Mouse (Mus musculus): ENCODE measurements at regions not wholly inside any gene's neighbourhood (a gene's known extent, or its start where the extent isn't known, plus 50 kb on each side); places are given as distances from the start of the nearest gene placed in this dataset.

- no peak overlapping the region for H3K4me3 ChIP-seq (replicated peaks)
- H3K4me1 ChIP-seq (ENCODE audit: control insufficient read depth) = no peaks in the 10 kb centered on the region
- H3K27me3 ChIP-seq (ENCODE audit: control insufficient read depth) = no peaks in the 10 kb centered on the region
Measured at GRCm38 (mm10) chr8:126763600-126763999, 169.8 kb upstream of the Irf2bp2 start.

GRCm38 (mm10) chr8:126759711-126760110, 165.9 kb upstream of the Irf2bp2 start:
- H3K27me3 ChIP-seq (ENCODE audit: control insufficient read depth) = no peaks in the 10 kb centered on the region
- H3K4me1 ChIP-seq (ENCODE audit: control insufficient read depth) = no peaks in the 10 kb centered on the region
- TF ChIP-seq GATA1 (IDR thresholded peaks at IDR 0.05; ENCODE audit: low read length) (no peak), TAL1 (IDR thresholded peaks at IDR 0.05; ENCODE audit: low read length) (no peak)
- no peaks in the 10 kb centered on the region for H3K9me3 ChIP-seq (ENCODE audit: control insufficient read depth, low read length)
- no peak overlapping the region for H3K4me3 ChIP-seq (replicated peaks)
- no peaks in the 10 kb centered on the region for H3K36me3 ChIP-seq (ENCODE audit: control insufficient read depth)

More at GRCm38 (mm10) chr8:126763600-126763999, 169.8 kb upstream of the Irf2bp2 start:
- no peak for TF ChIP-seq GATA1 (IDR thresholded peaks at IDR 0.05; ENCODE audit: low read length)
- no peak for TF ChIP-seq TAL1 (IDR thresholded peaks at IDR 0.05; ENCODE audit: low read length)
- no peaks in the 10 kb centered on the region for H3K9me3 ChIP-seq (ENCODE audit: control insufficient read depth, low read length)
- no peaks in the 10 kb centered on the region for H3K36me3 ChIP-seq (ENCODE audit: control insufficient read depth)

DNA sequence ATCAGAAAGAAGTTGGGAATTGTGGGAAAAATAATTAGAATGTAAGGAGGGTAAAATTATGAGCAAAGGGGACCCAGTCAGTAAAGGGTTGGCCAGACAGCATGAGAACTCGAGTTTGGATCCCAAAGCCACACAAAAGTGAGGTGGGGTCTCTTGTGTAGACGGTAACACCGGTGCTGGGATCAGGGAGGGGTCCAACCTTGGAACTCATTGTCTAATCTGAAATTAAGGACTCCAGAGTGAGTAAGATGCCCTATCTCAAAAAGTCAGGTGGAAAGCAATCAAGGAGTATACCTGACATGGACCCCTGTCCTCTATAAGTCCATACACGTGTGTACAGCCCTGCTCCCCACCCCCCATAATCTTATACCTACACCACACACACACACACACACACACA, 165.2 kb upstream of the Irf2bp2 start:
- no peaks in the 10 kb centered on the region for H3K9me3 ChIP-seq (ENCODE audit: control insufficient read depth, low read length)
- H3K36me3 ChIP-seq (ENCODE audit: control insufficient read depth) = no peaks in the 10 kb centered on the region
- TF ChIP-seq TAL1 (IDR thresholded peaks at IDR 0.05; ENCODE audit: low read length) (no peak), GATA1 (IDR thresholded peaks at IDR 0.05; ENCODE audit: low read length) (no peak)
- H3K4me3 ChIP-seq (replicated peaks) = no peak overlapping the region
- no peaks in the 10 kb centered on the region for H3K27me3 ChIP-seq (ENCODE audit: control insufficient read depth)
- H3K4me1 ChIP-seq (ENCODE audit: control insufficient read depth) = no peaks in the 10 kb centered on the region

GRCm38 (mm10) chr8:126757951-126758757, 164.4 kb upstream of the Irf2bp2 start:
- TF ChIP-seq GATA1 (IDR thresholded peaks at IDR 0.05; ENCODE audit: low read length) (no peak), TAL1 (IDR thresholded peaks at IDR 0.05; ENCODE audit: low read length) (no peak)
- H3K27me3 ChIP-seq (ENCODE audit: control insufficient read depth) = no peaks in the 10 kb centered on the region
- H3K4me1 ChIP-seq (ENCODE audit: control insufficient read depth) = no peaks in the 10 kb centered on the region
- H3K9me3 ChIP-seq (ENCODE audit: control insufficient read depth, low read length) = no peaks in the 10 kb centered on the region
- no peak overlapping the region for H3K4me3 ChIP-seq (replicated peaks)
- H3K36me3 ChIP-seq (ENCODE audit: control insufficient read depth) = no peaks in the 10 kb centered on the region

GRCm38 (mm10) chr8:126756300-126757097, 162.7 kb upstream of the Irf2bp2 start:
- TF ChIP-seq GATA1 (IDR thresholded peaks at IDR 0.05; ENCODE audit: low read length) (no peak), TAL1 (IDR thresholded peaks at IDR 0.05; ENCODE audit: low read length) (no peak)
- Histone ChIP-seq H3K9me3 (ENCODE audit: control insufficient read depth, low read length) (no peaks in the 10 kb centered on the region), H3K36me3 (ENCODE audit: control insufficient read depth) (no peaks in the 10 kb centered on the region), H3K27me3 (ENCODE audit: control insufficient read depth) (no peaks in the 10 kb centered on the region), H3K4me3 (replicated peaks) (no peak overlapping the region), H3K4me1 (ENCODE audit: control insufficient read depth) (no peaks in the 10 kb centered on the region)

DNA sequence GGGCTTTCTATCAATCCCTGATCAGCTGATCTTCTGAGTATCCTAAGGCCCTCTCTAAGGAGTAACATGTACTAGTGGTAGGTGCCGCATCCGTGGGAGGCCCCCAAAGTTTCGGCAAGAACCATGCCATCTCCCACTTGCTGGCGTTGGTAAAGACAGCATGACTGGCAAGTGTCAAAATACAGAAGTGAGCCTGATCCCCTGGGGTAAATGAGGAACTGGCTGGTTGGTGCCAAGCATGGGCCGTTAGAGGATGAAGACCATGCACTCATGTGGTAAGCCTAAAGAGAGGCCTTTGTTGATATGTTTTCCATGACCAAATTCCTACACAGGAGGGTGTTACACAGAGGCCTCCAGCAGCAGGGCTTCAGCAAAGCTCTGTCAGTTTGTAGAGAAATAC, 161.9 kb upstream of the Irf2bp2 start:
- Histone ChIP-seq H3K4me1 (ENCODE audit: control insufficient read depth) (no peaks in the 10 kb centered on the region), H3K4me3 (replicated peaks) (no peak overlapping the region), H3K36me3 (ENCODE audit: control insufficient read depth) (no peaks in the 10 kb centered on the region), H3K9me3 (ENCODE audit: control insufficient read depth, low read length) (no peaks in the 10 kb centered on the region), H3K27me3 (ENCODE audit: control insufficient read depth) (no peaks in the 10 kb centered on the region)
- TF ChIP-seq GATA1 (IDR thresholded peaks at IDR 0.05; ENCODE audit: low read length) = no peak
- no peak for TF ChIP-seq TAL1 (IDR thresholded peaks at IDR 0.05; ENCODE audit: low read length)

- Histone ChIP-seq H3K36me3 (ENCODE audit: control insufficient read depth) (no peaks in the 10 kb centered on the region), H3K27me3 (ENCODE audit: control insufficient read depth) (no peaks in the 10 kb centered on the region), H3K9me3 (ENCODE audit: control insufficient read depth, low read length) (no peaks in the 10 kb centered on the region), H3K4me1 (ENCODE audit: control insufficient read depth) (no peaks in the 10 kb centered on the region), H3K4me3 (replicated peaks) (no peak overlapping the region)
- TF ChIP-seq TAL1 (IDR thresholded peaks at IDR 0.05; ENCODE audit: low read length) (no peak), GATA1 (IDR thresholded peaks at IDR 0.05; ENCODE audit: low read length) (no peak)
Measured at GRCm38 (mm10) chr8:126754361-126754809, 160.6 kb upstream of the Irf2bp2 start.

DNA sequence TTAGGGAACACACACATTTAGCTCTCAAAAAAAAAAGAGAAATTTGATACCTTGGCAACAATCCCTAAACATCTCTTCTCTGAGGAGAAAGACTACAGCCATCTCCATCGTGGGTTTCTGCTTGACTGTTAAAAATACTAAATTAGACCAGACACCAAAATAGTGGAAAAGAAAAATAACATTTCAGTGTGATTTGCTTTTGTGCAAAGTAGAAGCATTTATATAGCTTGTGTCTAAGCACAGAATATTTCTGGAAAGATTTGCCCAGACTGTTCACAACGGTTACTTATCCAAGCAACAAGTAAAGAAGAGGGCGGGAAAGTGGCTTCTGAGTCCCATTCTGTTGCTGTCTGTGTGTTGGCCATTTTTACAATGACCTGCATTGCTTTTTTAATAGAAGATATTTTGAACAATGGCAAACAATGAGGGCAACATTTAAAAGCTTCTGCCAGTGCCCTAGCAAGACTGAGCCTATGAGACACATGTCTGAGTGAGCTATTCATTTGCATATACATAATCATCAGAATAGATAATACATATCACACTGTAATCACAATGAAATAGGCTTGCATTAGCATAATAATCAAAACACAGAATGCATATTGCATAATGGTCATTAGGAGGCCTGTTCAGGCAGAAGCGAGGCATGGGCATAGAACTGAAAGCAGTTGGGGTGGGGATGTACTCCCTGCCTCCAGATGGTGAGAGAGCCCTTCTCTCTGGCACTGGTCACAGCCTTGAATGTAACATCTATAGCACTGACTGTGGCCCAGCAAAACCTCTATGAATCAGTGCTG, 159.5 kb upstream of the Irf2bp2 start:
- Histone ChIP-seq H3K4me1 (ENCODE audit: control insufficient read depth) (no peaks in the 10 kb centered on the region), H3K4me3 (replicated peaks) (no peak overlapping the region), H3K27me3 (ENCODE audit: control insufficient read depth) (no peaks in the 10 kb centered on the region), H3K9me3 (ENCODE audit: control insufficient read depth, low read length) (no peaks in the 10 kb centered on the region), H3K36me3 (ENCODE audit: control insufficient read depth) (no peaks in the 10 kb centered on the region)
- no peak for TF ChIP-seq TAL1 (IDR thresholded peaks at IDR 0.05; ENCODE audit: low read length)
- TF ChIP-seq GATA1 (IDR thresholded peaks at IDR 0.05; ENCODE audit: low read length) = no peak
